Mouse (Mus musculus): Measurements from ENCODE around the gene Eps15. TPM values are rescaled to one million over a fixed set of nuclear protein-coding genes. Genes with fewer than 3 reads are reported as not detected.
A peak's percentile ranks its signal among the peaks of the same experiment; 100 is the strongest.

Eps15 gene
- total RNA-seq (2022), result 100 to 1,000 TPM; 195 to 231 (median 218) TPM

- peak; percentile 41 to 70 for DNase-seq (ENCODE audit: low spot score in 2 of 2)
Measured at GRCm38 (mm10) chr4:109279689-109280458, at the start of gene Eps15. TSS of gene Eps15 (plus strand) at chr4:109280268.

- DNase-seq (ENCODE audit: low spot score in 2 of 2), result no peak
Measured at GRCm38 (mm10) chr4:109234185-109234584, 45.9 kb upstream of the Eps15 start, which contains the start of gene Calr4. TSS of gene Calr4 (plus strand) at chr4:109234485.

- DNase-seq (ENCODE audit: low spot score in 2 of 2), result peak; percentile 23 to 26
Measured at GRCm38 (mm10) chr4:109234806-109235350, 45.2 kb upstream of the Eps15 start.

GRCm38 (mm10) chr4:109236186-109236879, 43.7 kb upstream of the Eps15 start:
- DNase-seq (ENCODE audit: low spot score in 2 of 2), result no peak

DNA sequence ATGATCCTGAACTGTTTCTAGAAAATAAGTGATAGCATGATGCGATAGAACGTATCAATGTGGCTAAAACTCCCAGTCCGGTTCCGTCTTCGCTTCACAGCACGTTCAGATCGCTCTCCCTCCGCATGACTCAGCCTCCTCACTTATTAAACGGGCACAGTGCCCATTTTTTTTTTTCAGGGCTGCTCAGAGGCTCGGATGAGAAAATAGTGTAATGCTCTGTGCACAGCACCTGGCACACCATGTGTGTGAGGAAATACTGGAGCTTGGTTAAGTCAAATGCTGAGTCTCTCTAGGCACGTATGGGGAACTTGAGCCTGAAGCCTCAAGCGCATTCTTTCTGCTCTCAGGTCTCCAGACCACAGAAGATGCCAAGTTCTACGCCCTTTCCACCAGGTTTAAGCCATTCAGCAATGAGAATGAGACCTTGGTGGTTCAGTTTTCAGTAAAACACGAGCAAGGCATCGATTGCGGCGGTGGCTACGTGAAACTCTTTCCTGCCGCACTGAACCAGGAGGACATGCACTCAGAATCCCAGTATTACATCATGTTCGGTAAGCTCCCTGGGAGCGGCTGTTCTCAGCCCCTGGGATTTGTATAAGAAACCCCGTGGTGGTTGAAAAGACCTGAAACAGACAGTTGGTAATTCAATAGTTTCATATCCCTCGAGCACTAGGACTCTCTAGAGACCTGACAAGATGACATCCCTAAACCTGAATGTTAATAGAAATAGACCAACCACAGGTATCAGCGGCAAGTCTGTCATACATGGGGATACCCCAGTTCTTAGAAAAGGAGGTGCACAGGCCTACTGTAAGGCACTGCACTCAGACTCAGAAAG, 41.4 kb upstream of the Eps15 start:
- DNase-seq (ENCODE audit: low spot score in 2 of 2), result peak; percentile 57 to 67

- no peak for DNase-seq (ENCODE audit: low spot score in 2 of 2)
Measured at GRCm38 (mm10) chr4:109241221-109241620, 38.8 kb upstream of the Eps15 start.

DNA sequence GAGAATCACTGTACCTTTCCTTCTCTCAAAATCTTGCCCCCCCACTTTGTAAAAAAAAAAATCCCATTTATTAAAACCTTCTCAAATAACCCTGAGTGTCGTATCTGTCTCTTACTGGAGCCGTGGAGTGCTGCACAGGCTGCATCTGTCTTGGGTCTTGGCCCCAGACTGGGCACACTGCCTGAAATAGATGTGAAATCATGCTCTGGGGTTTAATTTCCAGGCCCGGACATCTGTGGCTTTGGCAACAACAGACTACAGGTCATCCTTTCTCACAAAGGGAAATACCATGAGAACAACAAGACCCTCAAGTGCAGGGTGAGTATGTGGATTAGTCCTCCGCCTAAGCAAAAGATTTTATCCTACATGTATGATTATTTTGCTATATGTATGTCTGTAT, 38.1 kb upstream of the Eps15 start:
- no peak for DNase-seq (ENCODE audit: low spot score in 2 of 2)

GRCm38 (mm10) chr4:109244506-109244905, 35.6 kb upstream of the Eps15 start:
- no peak for DNase-seq (ENCODE audit: low spot score in 2 of 2)

DNA sequence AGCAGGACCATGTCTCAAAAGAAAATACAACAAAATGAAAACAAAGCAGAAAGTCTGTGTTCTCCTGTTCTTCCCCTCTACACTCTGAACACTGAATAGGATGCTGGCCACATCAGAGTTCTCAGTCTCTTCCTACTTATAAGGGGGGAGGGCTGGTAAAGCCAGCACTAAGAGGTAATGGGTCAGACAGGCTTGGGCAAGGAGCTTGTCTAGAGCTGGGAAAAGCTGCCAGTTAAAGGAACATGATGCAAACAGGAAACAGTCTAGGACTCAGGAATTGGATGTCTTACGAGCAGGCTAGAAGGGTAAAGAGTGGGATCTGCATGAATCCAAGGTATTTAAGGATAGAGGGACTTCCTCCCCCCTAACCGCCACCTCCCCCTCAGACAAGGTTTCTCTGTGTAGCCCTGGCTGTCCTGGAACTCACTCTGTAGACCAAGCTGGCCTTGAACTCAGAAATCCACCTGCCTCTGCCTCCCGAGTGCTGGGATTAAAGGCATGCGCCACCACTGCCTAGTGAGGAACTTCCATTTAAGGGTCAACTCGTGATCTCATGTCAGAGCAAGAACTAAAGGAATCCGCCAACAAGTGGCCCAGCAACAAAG, 35.0 kb upstream of the Eps15 start:
- no peak for DNase-seq (ENCODE audit: low spot score in 2 of 2)

GRCm38 (mm10) chr4:109251605-109252004, 28.5 kb upstream of the Eps15 start:
- no peak for DNase-seq (ENCODE audit: low spot score in 2 of 2)

DNA sequence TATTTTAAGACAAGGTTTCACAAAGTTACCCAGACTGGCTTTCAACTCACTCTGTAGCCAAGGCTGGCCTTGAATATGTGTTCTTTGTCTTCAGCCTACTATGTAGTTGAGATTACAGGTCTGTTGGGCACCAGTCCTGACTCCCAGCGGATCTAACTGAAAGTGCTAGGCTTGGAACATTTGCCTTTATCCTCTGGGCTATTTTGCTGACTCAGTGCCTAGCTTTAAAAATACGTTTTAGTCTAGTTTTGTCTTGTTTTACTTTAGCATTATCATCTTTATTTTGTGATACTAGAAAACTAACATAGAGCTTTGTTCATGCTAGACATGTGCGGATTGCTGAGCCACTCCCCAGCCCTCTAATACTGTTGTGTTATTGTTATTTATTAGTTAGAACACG, 27.9 kb upstream of the Eps15 start:
- no peak for DNase-seq (ENCODE audit: low spot score in 2 of 2)

DNA sequence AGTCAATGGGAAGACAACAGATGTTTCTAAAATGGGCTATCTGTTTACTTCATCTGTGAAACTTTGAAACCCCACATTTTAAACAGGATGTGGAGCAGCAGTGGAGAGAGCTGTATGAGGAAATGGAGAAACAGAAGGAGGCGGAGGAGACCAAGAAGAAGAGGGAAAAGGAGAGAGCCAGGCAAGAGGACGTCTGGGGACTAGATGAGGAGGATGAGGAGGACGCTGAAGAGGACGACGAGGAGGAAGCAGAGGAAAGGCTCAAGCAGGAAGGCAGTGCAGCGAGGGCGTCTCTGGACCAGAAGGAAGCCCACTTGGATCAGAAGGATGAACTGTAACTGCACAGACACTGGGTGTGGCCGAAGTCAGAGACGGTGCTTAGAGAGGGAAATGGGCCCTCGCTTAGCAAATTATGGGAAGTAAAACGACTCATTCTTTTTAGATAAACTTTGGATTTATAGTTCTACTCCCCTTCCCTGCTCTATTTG, 26.4 kb upstream of the Eps15 start:
- no peak for DNase-seq (ENCODE audit: low spot score in 2 of 2)

DNA sequence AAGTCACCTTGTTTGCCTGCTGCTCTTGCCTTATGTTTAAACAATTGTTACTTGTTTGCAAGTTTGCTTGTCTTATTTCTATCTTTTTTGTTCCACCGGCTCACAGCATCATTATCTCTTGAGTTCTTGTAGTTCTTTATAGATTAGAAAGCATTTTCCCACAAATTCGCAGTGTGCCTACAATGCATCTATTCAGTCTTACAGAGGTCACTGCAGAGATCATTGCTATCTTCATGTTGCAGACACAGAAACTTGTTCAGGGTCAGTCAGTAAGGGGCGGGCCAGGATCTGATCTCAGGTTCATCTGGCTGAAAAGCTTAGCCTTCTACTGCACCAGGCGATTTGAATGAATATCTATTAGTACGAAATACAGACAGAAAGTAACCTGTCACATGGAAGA, 25.6 kb upstream of the Eps15 start:
- no peak for DNase-seq (ENCODE audit: low spot score in 2 of 2)

DNA sequence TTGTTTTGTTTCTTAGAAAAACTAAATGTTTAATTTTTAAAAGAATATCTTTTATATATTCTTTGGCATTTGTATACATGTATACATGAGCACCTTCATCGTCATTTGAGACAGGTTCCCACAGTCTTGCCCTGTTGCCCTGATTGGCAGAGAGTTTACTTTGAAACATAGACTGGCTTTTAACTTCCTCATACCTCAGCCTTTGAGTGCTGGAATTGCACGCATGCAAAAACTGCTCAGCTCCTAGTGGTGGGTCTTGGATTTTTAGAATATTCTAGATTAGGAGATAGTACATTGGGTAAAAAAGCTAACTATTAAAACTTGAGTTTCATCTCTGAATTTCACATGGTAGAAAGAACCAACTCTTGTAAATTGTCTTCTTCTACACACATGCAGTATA, 24.7 kb upstream of the Eps15 start:
- DNase-seq (ENCODE audit: low spot score in 2 of 2), result no peak

GRCm38 (mm10) chr4:109255727-109256417, 24.2 kb upstream of the Eps15 start:
- DNase-seq (ENCODE audit: low spot score in 2 of 2), result no peak

DNA sequence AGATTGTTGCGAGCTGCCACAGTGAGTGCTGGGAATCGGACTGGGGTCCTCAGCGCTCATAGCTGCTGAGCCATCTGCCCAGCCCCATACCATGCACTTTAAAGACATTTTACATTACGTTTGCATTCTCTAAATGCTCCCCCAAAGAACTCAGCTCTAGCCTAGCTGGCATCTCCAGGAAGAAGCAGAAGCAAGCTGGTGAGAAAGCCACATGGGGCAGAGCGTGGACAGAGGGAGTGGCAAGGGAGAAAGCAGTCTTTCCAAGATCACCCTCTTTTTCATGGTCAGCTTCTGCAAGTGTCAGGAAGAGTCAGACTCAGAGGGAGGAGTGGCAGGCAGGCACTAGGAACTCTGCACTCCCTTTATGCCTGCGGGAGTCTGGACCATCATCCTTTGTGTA, 23.3 kb upstream of the Eps15 start:
- DNase-seq (ENCODE audit: low spot score in 2 of 2), result no peak

GRCm38 (mm10) chr4:109257639-109258038, 22.4 kb upstream of the Eps15 start:
- DNase-seq (ENCODE audit: low spot score in 2 of 2), result no peak

GRCm38 (mm10) chr4:109262068-109262467, 18.0 kb upstream of the Eps15 start:
- DNase-seq (ENCODE audit: low spot score in 2 of 2), result no peak

GRCm38 (mm10) chr4:109266056-109266455, 14.0 kb upstream of the Eps15 start:
- no peak for DNase-seq (ENCODE audit: low spot score in 2 of 2)

- no peak for DNase-seq (ENCODE audit: low spot score in 2 of 2)
Measured at GRCm38 (mm10) chr4:109266744-109267143, 13.3 kb upstream of the Eps15 start.
